Mouse (Mus musculus) ES-Bruce4 (cell line): ENCODE measurements around the gene Wnt9b.

Experiments used
- CTCF ChIP-seq: IDR thresholded peaks from one replicate; pipeline ENCODE4 v1.8.1; 2011; ENCODE audit warnings: low read depth, low read length
- POLR2A ChIP-seq: IDR thresholded peaks from one replicate; pipeline ENCODE4 v1.8.1; 2011; ENCODE audit warnings: low read length; ENCODE audit not compliant: insufficient read depth

- TF ChIP-seq POLR2A (no peak), CTCF (no peak)
Observed at GRCm38 (mm10) chr11:103764601-103765000, 15.0 kb upstream of the Wnt9b start.
